Mouse (Mus musculus) forelimb bud, embryonic 11.5 days (tissue): Measurements from ENCODE around the gene Atp6v1fnb.

Experiments used
- DNase-seq: peaks from one replicate; pipeline ENCODE4 v3.0.0-alpha.2; 2012; ENCODE audit warnings: low read depth, low spot score

Atp6v1fnb gene

DNA sequence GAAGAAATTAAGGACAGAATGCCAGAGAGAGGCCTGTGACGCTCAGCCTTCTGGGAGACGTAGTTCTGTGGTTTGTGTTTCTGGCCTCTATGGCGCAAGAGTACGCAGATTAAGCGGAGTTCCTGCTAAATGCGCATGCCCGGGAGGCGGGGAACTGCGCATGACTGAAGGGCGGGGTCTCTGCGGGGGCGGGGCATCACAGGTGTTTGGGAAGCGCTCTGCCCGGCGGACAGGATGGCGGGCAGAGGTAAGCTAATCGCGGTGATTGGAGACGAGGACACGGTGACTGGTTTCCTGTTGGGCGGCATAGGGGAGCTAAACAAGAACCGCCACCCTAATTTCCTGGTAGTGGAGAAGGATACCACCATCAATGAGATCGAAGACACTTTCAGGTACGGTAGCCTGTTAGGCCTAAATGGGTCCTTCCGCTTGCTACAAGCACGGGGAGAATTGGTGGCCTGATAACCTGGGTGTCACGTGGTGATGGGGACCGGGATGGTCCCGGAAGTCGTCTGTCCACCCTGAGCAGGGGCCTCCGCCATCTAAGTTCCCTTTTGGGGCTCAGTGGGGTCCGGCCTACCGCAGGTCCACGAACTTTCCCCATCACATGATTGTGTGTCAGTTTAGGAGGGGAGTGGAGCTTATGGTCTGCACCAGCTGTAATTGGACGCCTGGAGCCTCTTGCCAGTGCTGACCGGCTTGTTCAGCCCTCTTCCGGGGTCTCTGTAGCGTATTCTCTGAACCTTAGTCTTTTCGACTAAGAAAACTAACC, 3.5 kb upstream of the Atp6v1fnb start, which contains the start of gene Atp6v1f:
Gene Atp6v1f (plus strand): TSS at position 136 of the 772 bp plus-strand sequence.
- peak; percentile 95 for DNase-seq

GRCm38 (mm10) chr6:29468851-29469250, 2.4 kb upstream of the Atp6v1fnb start:
- no peak for DNase-seq

- DNase-seq: peak; percentile 77
Observed at GRCm38 (mm10) chr6:29473941-29474691, 2.9 kb downstream of the Atp6v1fnb start.

DNA sequence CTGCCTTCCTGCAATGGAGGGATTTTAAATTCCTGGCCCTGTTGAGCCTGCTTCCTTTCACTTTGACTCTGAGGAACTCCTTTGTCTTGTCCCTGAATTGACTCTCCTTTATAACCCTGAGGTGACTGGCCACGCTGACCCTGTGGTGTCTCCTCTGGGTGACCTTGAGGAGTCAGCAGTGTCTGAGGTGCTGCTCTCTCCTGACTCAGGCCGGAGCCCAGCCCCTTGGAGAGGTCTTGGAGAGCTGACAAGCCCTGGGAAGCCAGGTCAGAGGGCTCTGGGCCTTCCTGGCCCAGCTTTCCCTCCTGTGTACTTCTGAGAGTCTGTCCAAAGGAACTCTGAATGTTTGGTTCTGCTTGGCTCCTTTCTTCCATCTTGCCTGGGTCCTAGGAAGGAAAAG, 3.5 kb downstream of the Atp6v1fnb start:
- DNase-seq: no peak

- DNase-seq: no peak
Observed at GRCm38 (mm10) chr6:29482691-29483090, 11.5 kb downstream of the Atp6v1fnb start.

- peak; percentile 81 for DNase-seq
Observed at GRCm38 (mm10) chr6:29484716-29485559, 13.7 kb downstream of the Atp6v1fnb start.

- DNase-seq: no peak
Observed at GRCm38 (mm10) chr6:29485951-29486350, 14.7 kb downstream of the Atp6v1fnb start.

- DNase-seq: no peak
Observed at GRCm38 (mm10) chr6:29494101-29494500, 22.9 kb downstream of the Atp6v1fnb start.

DNA sequence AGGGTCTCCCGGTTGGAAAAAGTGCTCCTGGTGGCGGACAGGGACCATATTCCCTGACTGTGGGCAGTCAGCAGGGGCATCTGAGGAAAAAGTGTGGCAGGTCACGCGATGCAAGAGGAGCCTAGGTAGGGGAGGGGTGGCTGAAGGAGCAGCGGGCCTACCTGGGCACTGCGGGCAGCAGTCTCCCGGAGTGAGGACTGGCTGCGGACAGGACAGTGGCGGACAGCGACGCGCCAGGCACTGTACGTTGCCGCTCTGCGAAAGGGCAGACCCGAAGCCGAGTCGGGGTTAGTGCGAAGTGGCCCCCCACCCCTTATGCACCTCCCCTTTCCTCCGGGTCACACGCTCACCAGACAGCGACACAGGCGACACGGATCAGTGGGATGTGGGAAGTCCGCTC, 25.0 kb downstream of the Atp6v1fnb start:
- DNase-seq: no peak

- no peak for DNase-seq
Observed at GRCm38 (mm10) chr6:29497791-29498190, 26.6 kb downstream of the Atp6v1fnb start.

- no peak for DNase-seq
Observed at GRCm38 (mm10) chr6:29500177-29500576, 28.9 kb downstream of the Atp6v1fnb start.

- no peak for DNase-seq
Observed at GRCm38 (mm10) chr6:29500810-29501209, 29.6 kb downstream of the Atp6v1fnb start.

DNA sequence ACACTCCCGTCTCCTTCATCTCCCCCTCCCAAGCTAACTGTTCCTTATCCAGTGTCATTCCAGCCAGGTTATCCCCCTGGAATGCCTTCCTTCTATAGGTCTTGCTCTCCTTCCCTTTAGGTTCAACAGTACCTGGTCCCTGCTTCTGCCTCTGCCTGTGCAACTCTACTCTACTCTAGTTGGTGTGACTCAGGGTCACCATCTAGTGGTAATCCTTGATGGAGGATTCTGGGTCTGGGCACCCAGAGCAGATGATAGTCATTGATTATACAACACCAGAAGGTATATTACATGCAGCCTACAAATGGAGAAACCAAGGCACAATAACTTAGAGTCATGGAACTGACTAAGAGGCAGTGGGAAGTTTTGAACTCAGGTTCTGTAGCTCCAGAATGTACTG, 30.4 kb downstream of the Atp6v1fnb start:
- no peak for DNase-seq

DNA sequence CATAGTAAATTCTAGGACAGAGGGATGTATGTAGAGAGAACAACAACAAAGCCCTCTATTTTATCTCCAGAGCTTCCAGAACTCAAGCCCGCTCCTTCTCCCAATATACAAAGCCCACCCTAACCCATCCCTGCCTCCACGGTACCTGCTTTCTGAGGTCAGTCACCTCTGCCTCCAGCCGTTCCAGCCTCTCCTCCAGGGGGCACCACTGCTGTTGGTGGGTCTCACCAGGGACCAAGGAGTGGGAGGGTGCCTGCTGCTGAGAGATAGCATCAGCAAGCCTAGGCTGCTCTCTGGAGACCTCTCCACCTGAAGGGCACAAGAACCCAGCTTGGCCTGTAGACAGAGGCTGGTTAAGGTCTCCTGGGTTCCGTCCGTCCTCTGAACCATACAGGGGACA, 34.3 kb downstream of the Atp6v1fnb start:
- DNase-seq: no peak

- no peak for DNase-seq
Observed at GRCm38 (mm10) chr6:29506834-29507233, 35.6 kb downstream of the Atp6v1fnb start.

DNA sequence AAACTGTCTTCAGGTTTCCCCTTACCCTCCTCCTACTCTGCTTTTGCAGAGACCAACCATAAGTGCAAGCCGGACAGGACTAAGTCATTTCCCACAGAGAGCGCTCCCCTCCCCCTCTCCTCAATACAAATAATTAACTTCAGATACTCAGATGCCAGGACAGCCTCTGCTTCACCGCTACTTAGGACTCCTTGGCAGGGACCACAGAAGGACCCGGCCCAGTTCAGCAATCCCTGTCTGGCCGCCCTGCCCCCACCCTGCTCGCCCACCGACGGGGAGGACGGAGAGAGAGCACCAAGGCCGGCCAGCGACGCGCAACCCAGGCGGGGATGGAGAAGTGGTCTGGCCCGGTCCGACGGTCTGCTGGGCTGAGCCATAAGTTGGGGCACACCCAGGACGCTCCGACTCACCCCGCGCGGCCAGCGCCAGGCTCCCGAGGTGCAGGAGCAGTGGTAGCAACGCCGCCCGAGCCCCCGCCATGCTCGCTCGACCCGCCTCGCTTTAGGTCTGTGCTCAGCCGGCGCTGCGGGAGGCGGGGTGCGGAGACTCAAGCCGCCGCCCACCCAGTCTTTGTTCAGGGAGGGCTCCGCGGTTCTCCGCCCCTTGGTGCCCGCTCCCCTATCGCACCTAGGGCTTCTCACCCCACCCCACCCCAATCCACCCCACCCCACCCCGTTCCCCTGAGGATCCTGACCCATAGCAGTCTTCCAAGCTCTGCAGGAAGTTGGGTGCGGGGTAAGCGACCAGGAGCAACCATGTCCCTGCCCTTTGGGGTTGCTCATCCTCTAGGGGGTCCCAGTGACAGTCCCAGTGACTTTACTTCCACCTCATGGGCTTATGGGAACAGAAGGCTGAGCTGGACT, 36.4 kb downstream of the Atp6v1fnb start, which contains the start of gene Kcp:
Gene Kcp (minus strand): TSS at position 506 of the 863 bp plus-strand sequence.
- DNase-seq: peak; percentile 56

- no peak for DNase-seq
Observed at GRCm38 (mm10) chr6:29509086-29509485, 37.8 kb downstream of the Atp6v1fnb start.

GRCm38 (mm10) chr6:29513284-29513683, 42.0 kb downstream of the Atp6v1fnb start:
- peak; percentile 87 for DNase-seq

- DNase-seq: peak; percentile 73
Observed at GRCm38 (mm10) chr6:29517139-29517538, 45.9 kb downstream of the Atp6v1fnb start.

DNA sequence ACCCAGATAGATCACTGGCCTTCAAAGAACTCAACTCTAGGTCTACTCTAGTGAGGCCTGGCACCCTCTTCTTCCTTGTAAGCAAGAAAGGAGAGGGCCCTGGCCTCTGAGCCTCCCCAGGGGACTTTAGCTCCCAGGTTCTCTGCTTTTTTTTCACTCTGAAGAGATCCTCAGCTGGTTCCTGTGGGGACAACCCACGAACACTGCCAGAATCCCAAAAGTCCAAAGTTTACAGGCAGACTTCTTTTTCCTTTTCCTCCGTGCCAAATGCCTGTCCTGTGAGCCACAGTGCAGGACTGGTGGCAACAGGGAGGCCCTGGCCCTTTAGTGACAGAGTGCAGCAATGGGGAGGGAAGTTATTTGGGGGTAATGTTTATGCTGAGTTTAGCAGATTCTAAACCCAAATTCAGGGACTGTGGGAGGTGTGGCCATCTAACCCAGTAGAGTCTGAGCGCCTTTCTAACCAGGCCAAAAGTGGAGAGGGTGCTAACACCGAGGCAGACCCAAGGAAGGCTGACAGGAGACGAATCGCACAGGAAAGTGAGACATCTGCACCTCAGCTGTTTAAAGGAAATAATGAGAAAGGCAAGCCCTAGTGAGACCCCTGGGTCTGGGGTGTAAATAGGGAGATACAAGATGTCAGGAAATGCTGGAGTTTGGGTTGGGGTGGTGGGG, 51.5 kb downstream of the Atp6v1fnb start:
- DNase-seq: no peak
